Mouse (Mus musculus) C2C12 (cell line): ENCODE measurements at regions not wholly inside any gene's neighbourhood (a gene's known extent, or its start where the extent isn't known, plus 50 kb on each side); places are given as distances from the start of the nearest gene placed in this dataset.

ENCODE experiments used
- H3K27me3 ChIP-seq: one replicate; pipeline ENCODE4 v1.6.1; 2011; ENCODE audit not compliant: control insufficient read depth, insufficient read depth, insufficient read length
- H3K36me3 ChIP-seq: one replicate; pipeline ENCODE4 v1.6.1; 2011; ENCODE audit not compliant: control insufficient read depth, insufficient read depth
- H3K4me3 ChIP-seq: one replicate; pipeline ENCODE4 v1.5.1; 2011; ENCODE audit warnings: mild to moderate bottlenecking, control low read depth; ENCODE audit not compliant: poor library complexity, insufficient read depth, severe bottlenecking
- H3K79me2 ChIP-seq: one replicate; pipeline ENCODE4 v1.6.1; 2011; ENCODE audit not compliant: control insufficient read depth, insufficient read depth
- H3K79me3 ChIP-seq: one replicate; pipeline ENCODE4 v1.6.1; 2011; ENCODE audit warnings: low read depth, control low read depth
- H3ac ChIP-seq: one replicate; pipeline ENCODE3; 2011; ENCODE audit warnings: low read depth; ENCODE audit not compliant: control insufficient read depth, insufficient read length
- CEBPB ChIP-seq: IDR thresholded peaks from one replicate; pipeline ENCODE4 v1.6.1; 2011; ENCODE audit warnings: low read depth, mild to moderate bottlenecking, control low read depth, moderate library complexity
- CTCF ChIP-seq: IDR thresholded peaks from one replicate; pipeline ENCODE4 v1.5.1; 2011; ENCODE audit not compliant: control insufficient read depth, insufficient read depth, insufficient read length
- FOSL1 ChIP-seq: IDR thresholded peaks from one replicate; pipeline ENCODE4 v1.8.0; 2011; ENCODE audit warnings: mild to moderate bottlenecking, low read length; ENCODE audit not compliant: poor library complexity, insufficient read depth, severe bottlenecking
- MAX ChIP-seq: IDR thresholded peaks from one replicate; pipeline ENCODE4 v1.6.1; 2011; ENCODE audit warnings: mild to moderate bottlenecking, control low read depth
- MYOD1 ChIP-seq: IDR thresholded peaks from one replicate; pipeline ENCODE4 v1.6.1; 2011; ENCODE audit warnings: low read depth; ENCODE audit not compliant: control insufficient read depth, insufficient read length
- MYOG ChIP-seq: IDR thresholded peaks from one replicate; pipeline ENCODE4 v1.6.1; 2011; ENCODE audit not compliant: control insufficient read depth, insufficient read length; ENCODE audit errors: extremely low read depth
- USF1 ChIP-seq: IDR thresholded peaks from one replicate; pipeline ENCODE4 v1.6.1; 2011; ENCODE audit warnings: low read depth, mild to moderate bottlenecking, control low read depth, moderate library complexity

DNA sequence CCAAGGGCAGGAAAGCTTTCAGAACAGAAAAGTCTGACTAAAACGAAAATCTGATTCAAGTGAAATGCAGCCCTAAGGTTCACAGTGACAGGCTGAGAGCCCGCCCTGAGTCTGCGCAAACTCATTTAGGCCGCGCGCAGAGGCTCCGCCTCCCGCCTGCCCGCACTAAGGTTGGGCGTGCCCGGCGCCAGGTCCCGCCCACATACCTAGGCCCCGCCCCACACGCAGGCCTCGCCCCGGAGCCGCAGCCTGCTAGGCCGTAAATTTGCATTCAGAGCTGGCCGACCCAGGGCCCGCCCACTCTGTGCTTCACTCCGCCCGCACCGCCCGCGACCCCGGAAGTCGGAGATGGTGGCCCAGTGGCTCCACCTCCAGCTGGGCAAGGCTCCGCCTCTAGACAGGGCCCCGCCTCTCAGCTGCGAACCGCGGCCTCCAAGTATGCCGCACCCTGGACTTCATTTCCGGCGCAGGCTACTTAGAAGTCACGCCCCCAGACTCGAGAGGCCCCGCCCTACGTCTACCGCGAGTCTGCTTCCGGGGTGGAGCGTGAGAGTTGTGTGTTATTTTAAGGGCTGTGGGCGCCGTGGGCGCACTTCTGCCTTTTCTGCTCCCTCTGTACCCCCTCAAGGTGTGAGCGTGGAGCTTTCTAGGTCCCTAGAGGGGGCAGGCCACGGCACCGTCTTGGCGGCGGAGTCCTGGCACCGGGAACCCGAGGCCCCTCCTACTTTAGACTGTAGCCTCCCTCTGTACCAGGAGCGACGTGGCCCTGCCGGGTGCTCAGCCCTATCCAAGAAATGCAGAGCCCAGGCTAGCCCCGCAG lies 52.3 kb upstream of the Wnt7b start:
- Histone ChIP-seq H3K79me2 (peaks cover 9% of the 10 kb centered on the region), H3ac (peak overlapping the region; percentile 77), H3K36me3 (no peaks in the 10 kb centered on the region), H3K27me3 (no peaks in the 10 kb centered on the region), H3K79me3 (peaks cover 2% of the 10 kb centered on the region), H3K4me3 (peak overlapping the region; percentile 55)
- TF ChIP-seq MAX (peak; percentile 69), CEBPB (no peak)

DNA sequence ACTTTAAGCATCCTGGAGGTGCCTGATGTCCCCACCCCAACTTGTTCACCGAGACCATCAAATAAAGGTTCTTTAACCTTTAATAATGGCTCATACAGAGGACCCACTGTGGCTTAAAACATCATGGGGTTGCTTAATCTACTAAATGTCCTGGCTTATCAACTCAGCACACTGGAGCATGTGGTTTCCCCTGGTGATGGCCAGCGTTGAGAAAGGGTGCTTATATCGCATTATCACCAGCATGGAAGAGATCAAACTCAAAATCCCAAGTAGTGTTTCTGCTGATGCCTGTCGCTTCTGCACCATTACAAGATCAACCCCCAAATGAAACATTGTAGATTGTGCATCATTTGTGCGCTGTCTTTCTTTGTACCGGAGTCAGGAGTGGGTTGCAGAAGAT lies 53.2 kb upstream of the Wnt7b start:
- H3K36me3 ChIP-seq: no peaks in the 10 kb centered on the region
- H3K79me3 ChIP-seq: peaks cover 2% of the 10 kb centered on the region
- no peaks in the 10 kb centered on the region for H3K27me3 ChIP-seq
- H3K4me3 ChIP-seq: peak overlapping the region; percentile 55
- no peak for TF ChIP-seq MAX
- no peak for TF ChIP-seq FOSL1
- H3ac ChIP-seq: peak overlapping the region; percentile 77
- H3K79me2 ChIP-seq: peaks cover 9% of the 10 kb centered on the region

GRCm38 (mm10) chr15:85639566-85639965 lies 57.3 kb upstream of the Wnt7b start:
- H3K79me2 ChIP-seq: peaks cover 9% of the 10 kb centered on the region
- no peaks in the 10 kb centered on the region for H3K27me3 ChIP-seq
- TF ChIP-seq MYOD1 (no peak), MYOG (no peak), MAX (no peak), FOSL1 (no peak), USF1 (no peak), CTCF (no peak), CEBPB (no peak)
- no peak overlapping the region for H3ac ChIP-seq
- no peaks in the 10 kb centered on the region for H3K36me3 ChIP-seq
- H3K79me3 ChIP-seq: peaks cover 2% of the 10 kb centered on the region
- H3K4me3 ChIP-seq: no peak overlapping the region

GRCm38 (mm10) chr15:85641120-85642080 lies 59.1 kb upstream of the Wnt7b start:
- H3K79me3 ChIP-seq: no peaks in the 10 kb centered on the region
- H3K27me3 ChIP-seq: no peaks in the 10 kb centered on the region
- peaks cover under 1% of the 10 kb centered on the region for H3K79me2 ChIP-seq
- H3K4me3 ChIP-seq: no peak overlapping the region
- TF ChIP-seq MYOD1 (no peak), MAX (no peak), CEBPB (no peak), MYOG (no peak), CTCF (no peak), FOSL1 (no peak), USF1 (no peak)
- H3K36me3 ChIP-seq: no peaks in the 10 kb centered on the region
- no peak overlapping the region for H3ac ChIP-seq

- Histone ChIP-seq H3K4me3 (no peak overlapping the region), H3K27me3 (no peaks in the 10 kb centered on the region), H3ac (no peak overlapping the region)
Observed at GRCm38 (mm10) chr15:85645396-85645795, 63.1 kb upstream of the Wnt7b start.

More at GRCm38 (mm10) chr15:85645396-85645795, 63.1 kb upstream of the Wnt7b start:
- Histone ChIP-seq H3K36me3 (no peaks in the 10 kb centered on the region), H3K79me3 (no peaks in the 10 kb centered on the region), H3K79me2 (peaks cover 7% of the 10 kb centered on the region)
- no peak for TF ChIP-seq FOSL1
- TF ChIP-seq MYOD1: no peak
- TF ChIP-seq MAX: no peak
- TF ChIP-seq USF1: no peak
- TF ChIP-seq CEBPB: no peak
- TF ChIP-seq MYOG: no peak
- no peak for TF ChIP-seq CTCF
